Mouse (Mus musculus) right cerebral cortex, postnatal 36 days (tissue): ENCODE measurements around the gene Drc1.
A peak's percentile ranks its signal among the peaks of the same experiment; 100 is the strongest.

Experiments
- DNase-seq, 2 experiments: peaks; one replicate each; pipeline ENCODE4 v3.0.0; 2022; ENCODE audit warnings: low spot score in 2 of 2, mixed read lengths in 1 of 2

Drc1 gene

GRCm38 (mm10) chr5:30287106-30287882 is 6.1 kb downstream of the Drc1 start:
- DNase-seq: no peak

GRCm38 (mm10) chr5:30340815-30341214 is 59.6 kb downstream of the Drc1 start:
- no peak for DNase-seq

GRCm38 (mm10) chr5:30341601-30342365 is 60.6 kb downstream of the Drc1 start:
- no peak for DNase-seq

DNA sequence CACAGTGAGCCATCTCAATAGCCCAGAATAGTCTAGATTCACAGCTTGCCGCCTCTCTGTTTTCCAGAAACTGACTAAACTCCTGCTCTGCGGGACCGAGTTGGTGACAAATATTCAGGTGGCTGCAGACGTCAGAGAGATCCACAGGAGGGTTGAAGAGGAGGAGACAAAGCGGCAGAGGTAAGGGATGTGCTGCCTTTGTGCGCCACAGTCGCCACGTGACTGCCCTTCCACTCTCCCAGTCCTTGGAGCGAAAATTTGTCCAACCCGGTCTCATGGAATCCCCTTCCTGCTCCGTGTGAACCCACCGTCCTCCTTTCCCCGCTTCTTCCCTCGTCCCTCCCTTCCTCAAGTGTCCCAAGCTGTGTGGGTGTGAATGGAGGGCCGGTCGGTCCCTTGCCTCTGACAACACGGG is 61.4 kb downstream of the Drc1 start:
- peak; percentile 29 to 57 for DNase-seq

DNA sequence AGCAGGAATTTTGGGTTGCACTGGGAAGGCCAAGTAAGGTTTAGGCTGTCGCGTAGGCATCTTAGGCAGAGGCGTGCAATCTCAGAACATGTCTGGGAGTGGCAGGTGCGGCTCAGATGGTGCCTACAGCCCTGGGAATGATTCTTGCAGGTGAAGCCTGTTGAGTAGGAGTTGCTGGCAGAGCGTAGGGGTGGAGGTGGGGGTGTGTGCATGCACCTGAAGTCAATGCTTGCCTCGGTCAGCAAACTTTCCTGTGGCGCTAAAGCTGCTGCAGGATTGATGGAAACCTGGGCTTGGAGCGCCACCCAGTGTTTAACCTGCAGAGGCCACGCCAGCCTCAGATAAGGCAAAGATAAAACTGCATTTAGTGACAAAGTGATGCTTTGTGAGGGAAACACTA is 61.9 kb downstream of the Drc1 start:
- peak; percentile 57 to 76 for DNase-seq

DNA sequence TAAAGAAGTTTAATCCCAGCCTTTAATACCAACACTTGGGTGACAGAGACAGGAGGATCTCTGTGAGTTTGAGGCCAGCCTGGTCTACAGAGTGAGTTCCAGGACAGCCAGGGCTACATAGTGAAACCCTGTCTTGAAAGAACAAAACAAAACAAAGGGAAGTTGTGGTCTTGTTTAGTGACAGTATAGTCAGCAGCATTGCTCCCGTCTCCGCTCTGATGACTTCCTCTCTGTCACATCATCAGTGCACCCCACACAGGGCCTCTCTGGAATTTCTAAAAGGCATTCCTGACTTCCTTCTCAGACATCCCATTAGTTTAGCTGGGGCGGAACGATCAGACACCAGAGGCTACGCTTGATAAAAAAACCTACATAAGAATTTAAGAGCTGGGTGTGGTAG is 62.7 kb downstream of the Drc1 start:
- DNase-seq: no peak

- DNase-seq: no peak
These were observed 72.4 kb downstream of the Drc1 start for GRCm38 (mm10) chr5:30353605-30354004.

DNA sequence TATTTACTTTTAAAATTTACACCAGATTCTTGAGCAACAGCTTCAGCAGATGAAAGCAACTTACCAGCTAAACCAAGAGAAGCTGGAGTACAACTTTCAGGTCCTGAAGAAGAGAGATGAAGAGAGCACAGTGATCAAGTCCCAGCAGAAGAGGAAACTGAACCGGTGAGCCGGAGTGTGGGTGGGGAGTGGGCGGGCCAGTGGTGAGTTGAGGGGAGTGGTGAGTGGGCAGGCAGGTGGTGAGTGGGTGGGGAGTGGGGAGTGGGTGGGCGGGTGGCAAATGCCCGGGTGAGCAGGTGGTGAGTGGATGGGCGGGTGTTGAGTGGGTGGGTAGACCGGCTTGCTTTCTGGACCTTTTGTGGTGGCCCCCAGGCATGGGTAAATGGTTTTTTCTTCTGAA is 73.9 kb downstream of the Drc1 start:
- no peak for DNase-seq

DNA sequence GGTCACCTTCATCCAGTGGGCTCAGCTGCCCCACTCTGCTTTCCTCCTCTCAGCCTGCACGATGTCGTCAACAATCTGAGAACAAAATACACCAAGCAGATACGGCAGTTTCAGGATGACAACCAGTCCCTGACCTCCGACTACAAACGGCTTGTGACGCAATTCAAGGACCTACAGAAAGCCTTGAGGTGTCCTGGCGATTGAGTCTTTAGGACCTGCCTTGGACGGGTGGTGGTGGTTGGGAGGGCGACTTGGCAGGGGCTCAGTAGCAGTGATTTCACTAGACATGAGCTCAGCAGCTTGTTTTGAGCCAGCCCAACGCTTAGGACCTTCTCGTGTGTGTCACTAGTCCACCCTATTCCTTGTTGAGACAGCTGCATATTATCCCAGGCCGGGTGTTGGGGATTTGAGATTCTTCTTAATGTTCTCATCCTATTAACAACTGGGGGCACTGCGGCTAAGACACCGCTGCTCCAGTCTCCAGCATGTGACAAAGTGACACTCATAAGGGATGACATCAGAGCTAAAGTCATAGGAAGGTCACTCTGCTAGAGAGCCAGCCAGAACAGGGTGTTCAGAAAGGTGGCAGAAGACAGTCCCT is 74.5 kb downstream of the Drc1 start:
- no peak for DNase-seq

DNA sequence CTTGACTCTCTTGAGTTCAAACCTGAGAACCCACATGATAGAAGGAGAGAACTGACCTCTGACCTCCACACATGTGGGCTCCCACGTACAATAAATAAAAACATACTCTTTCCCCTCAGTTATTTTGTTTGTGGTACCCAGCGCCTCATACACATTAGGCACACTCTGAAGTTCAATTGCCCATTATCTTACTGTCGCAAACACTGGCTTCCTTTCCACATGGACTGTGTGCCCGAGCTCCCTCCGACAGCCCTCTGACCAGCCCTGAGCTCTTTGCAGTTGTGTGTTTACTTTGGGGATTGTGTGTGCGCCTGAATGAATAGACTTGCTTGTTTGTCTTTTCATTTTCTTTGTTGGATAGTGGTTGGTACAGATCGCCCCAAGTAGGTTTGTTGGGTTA is 75.5 kb downstream of the Drc1 start:
- DNase-seq: no peak

DNA sequence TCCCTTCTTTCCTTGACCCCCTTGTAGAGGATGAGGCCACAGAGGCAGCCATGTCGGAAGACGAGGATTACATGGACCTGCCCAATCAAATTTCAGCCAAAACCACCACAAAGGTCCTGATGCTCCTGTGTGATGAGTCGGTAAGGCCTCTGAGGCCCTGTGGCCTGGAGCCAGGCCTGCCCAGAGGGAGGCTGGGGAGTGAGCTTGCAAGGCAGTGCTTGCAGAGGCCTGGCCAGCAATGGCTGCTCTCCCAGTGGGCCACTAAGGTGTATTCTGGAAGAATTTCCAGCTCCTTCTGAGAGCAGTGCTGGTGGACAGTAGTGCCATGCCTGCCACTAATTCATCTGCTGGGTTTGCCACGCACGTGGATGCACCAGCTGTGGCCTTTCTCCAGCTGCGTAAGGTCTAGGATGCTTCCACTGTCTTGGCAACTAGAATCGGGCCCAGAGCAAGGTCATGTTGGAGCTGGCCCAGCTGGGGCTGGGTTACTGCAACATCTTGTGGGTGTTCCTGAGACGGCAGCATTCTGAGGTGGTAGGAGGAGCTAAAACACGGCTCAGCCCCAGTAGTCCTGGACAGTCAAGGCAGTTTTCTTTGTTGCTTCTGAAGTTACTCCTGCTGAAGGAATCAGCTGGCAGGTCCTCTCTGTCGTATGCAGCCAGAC is 77.4 kb downstream of the Drc1 start:
- DNase-seq: no peak

DNA sequence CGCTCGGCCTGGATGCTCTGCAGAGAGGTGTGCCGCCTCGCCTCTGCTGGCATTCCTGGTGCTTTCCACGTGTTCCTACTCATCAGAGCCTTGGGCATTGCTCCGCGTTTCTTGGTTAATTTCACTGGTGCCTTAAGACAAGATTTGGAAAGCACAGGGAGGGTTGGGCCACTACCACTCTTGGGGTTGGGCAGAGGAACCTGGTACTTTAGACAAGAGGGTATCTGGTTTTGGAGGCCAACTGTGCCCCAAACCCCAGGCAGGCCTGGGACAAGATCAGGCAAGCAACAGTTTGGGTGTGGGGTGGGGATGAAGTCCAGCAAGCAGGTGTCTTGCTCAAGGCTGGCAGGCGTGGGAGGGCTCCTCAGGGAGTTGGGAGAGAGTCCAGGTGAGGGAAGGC is 86.2 kb downstream of the Drc1 start:
- DNase-seq: no peak

- peak; percentile 24 to 38 for DNase-seq
These were observed 88.2 kb downstream of the Drc1 start for GRCm38 (mm10) chr5:30369426-30369825.

DNA sequence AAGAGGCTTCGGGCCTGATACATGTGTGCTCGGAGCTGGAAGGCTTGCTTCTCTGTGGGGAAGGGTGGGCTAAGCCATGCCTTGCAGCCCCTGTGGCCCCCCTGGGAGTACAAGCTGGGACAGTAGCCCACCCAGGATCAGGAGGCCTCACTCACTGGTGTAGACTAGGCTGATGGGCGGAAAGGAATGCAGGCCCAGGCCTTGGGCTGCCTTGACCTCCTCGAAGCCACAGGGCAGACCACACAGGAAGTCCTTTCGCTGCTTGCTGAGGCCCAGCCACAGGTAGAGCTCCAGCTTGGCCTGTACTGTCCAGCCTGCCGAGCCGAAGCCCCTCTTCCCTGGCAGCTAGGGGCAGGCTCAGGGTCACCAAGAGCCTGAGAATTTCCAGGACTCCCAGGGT is 101.7 kb downstream of the Drc1 start:
- no peak for DNase-seq

DNA sequence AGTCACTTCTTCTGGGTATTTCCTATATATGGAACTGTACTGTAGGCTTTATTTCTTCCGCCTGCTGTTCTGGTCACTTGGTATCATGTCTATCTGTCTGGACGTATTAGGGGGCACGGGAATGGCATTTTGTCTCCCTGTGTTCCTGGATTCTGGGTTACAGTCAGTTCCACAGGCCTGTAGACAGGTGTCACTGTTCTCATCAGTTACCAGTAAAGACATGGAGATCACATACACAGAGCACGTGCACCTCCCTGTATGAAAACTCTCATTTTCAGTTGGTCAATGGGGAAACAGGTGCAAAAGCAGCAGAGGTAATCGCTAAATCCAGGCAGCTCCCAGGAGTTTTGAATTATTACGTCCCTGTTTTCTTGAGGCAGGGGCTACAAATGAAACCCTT is 106.5 kb downstream of the Drc1 start:
- no peak for DNase-seq

DNA sequence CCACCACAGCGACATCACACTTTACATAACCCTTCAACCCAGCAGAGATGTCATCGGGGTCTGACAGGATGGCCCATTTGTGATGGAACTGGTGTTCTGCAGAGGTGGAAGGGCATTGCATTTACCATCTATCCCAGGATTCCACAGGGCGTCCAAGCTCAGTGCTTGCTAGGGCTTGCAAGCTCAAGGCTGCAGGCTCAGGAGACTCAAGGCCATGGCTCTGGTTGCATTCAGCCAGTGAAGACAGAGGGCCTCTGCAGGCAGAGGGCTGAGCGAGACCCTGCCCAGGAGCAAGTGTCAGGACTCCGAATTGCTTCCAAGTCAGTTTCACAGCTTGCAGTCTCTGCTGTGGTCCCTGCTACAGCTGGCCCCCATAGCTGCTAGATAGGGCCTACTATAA is 108.6 kb downstream of the Drc1 start:
- no peak for DNase-seq

DNA sequence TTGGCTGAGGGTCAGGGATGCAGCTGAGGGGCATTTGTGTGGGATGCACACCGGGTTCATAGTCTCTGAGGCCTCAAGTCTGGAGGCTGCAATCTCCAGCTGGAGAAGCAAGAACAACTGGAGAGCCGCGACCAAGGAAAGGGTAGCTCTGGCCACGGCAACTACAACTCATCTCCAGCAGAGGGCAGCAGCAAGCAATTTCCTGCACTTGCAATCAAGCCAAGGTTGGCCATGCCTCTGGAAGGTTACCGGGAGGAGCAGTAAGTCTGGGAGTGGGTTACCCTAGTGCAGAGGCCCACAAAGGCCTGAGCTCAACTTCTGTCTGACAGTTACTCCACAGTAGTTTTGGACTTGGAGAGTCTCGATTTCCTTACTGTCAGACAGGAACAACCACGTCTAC is 110.3 kb downstream of the Drc1 start:
- DNase-seq: peak; percentile 25 to 30

DNA sequence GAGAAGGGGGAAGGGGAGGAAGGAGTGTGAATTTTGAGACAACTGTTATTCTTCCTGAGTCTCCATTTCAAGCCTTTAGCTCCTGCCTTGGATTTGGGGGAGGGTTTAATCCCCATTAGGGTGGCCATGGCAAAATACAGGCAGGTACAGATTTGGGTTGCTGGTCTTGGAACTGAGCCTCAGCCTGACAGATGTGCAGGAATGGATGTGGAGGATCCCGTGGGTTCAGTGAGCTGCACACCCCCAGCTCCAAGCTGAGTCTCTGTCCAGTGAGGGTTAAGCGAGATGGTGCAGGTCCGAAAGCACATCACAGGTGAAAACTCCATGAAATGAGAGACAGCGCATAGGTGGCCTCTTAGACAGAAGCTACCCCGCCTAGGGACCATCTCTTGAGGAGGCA is 119.3 kb downstream of the Drc1 start:
- DNase-seq: no peak

DNA sequence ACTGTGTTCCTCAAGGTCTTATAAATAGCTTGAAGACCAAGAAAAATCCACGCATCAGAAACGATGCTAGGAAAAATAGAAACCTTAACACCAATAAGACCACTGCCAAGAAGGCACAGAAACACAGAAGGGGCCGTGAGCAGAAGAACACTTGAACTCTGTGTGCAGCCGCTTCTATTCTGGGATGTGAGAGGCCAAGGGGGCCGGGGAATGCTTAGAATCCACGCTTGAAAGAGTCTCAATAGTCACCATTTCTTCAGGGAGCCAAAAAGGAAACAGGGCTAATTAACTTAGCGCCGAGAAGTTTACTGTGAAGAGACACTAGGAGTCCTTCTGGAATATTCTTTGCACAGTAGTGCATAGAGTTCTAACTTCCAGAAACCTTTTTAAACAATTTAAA is 120.0 kb downstream of the Drc1 start:
- peak in 1 of 2 experiments; percentile 14 for DNase-seq

- no peak for DNase-seq
These were observed 125.7 kb downstream of the Drc1 start for GRCm38 (mm10) chr5:30406876-30407275.

- no peak for DNase-seq
These were observed 130.3 kb downstream of the Drc1 start for GRCm38 (mm10) chr5:30411524-30411923.

GRCm38 (mm10) chr5:30415381-30415780 is 134.2 kb downstream of the Drc1 start:
- DNase-seq: no peak
